Comparison of ENCODE assay signal across 13 mouse cellular contexts in the genomic region with DNA sequence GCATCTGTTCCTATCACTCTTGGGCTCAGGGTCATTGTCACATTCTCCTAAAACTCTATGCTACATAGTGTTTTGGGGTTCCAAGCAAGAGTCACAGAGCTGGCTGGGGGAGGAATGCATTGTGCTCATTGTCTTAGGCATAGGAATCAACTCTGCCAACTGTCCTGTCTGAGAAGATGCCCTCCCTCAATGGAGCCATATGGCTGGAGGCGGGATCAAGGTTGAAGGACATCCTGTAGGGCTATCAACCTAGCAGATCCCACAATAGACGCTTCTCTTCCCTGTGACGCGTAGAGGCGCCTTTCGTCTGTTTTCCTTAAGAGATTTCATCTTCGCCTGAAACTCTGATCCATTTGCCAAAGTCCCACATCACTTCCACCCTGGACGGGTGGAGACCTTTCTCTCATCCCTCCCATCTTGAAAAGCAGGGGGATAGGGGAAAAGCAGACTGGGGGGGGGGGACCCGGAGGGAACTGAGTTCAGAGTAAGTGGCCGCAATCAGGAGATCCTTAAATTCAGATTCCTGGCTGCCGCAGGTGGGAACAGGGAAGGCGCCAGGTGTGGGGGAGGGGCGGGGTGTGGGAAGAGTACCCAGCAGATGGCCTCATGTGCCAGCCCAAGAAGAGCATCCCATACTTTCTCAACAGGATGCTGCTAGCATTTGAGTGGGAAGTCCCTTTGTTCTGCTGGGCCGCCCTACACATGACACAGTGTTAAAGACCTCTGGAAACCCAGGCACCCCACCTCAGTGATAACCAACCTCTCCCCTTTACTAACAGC.
DNase-seq lines count a peak whose midpoint lies in the region; TF ChIP-seq lines count a peak whose summit lies in the region.
"Had no signal": no experiment of that assay in that cellular context is flagged by ENCODE, and none has a peak within 500 bp of the region (broad histone marks: within the 10 kb centered on the region; RNA-seq: fewer than 3 reads in every experiment).

No protein-coding gene starts in this region.

- H3K4me3 ChIP-seq in layer of hippocampus, adult 2 months, result no peak overlapping the region
- H3K4me3 ChIP-seq: embryonic facial prominence, embryonic 13.5 days; limb, embryonic 15.5 days had no signal

- no peak for TF ChIP-seq CTCF in layer of hippocampus, adult 2 months (conservative IDR thresholded peaks at IDR 0.05)

- DNase-seq in layer of hippocampus, adult 2 months (ENCODE audit: low spot score in 2 of 2), result no peak
- DNase-seq in layer of hippocampus, adult 8-10 months (ENCODE audit: low spot score in 2 of 2), result no peak
- peak; percentile 86 for DNase-seq in brain, adult 2 months (ENCODE audit: low read depth, low spot score)
- peak; percentile 62 for DNase-seq in cerebellum, adult 11 months
- DNase-seq in cerebellum, postnatal 25 days, result peak; percentile 78 to 89
- no peak for DNase-seq in kidney, postnatal 25 days
- DNase-seq in urinary bladder, adult 2 months (ENCODE audit: low spot score), result no peak
- DNase-seq: kidney, adult 11 months; lung, adult 2 months; lung, postnatal 4 days; retina, postnatal 1 day had no signal

- H3K27ac ChIP-seq in layer of hippocampus, adult 2 months, result peak overlapping the region; percentile 89
- H3K27ac ChIP-seq: embryonic facial prominence, embryonic 13.5 days; limb, embryonic 15.5 days had no signal

Comparison
In these comparisons a context has a peak if more than half of its experiments do, and no peak if none do; other contexts are left out.
1. DNase-seq: peak in brain, adult 2 months (single experiment), cerebellum, adult 11 months (single experiment) and cerebellum, postnatal 25 days (2 of 2); none in layer of hippocampus, adult 2 months (0 of 2), layer of hippocampus, adult 8-10 months (0 of 2), kidney, postnatal 25 days (0 of 2) and urinary bladder, adult 2 months (single experiment).